7 mouse cellular contexts compared by ENCODE assay signal in the genomic region with DNA sequence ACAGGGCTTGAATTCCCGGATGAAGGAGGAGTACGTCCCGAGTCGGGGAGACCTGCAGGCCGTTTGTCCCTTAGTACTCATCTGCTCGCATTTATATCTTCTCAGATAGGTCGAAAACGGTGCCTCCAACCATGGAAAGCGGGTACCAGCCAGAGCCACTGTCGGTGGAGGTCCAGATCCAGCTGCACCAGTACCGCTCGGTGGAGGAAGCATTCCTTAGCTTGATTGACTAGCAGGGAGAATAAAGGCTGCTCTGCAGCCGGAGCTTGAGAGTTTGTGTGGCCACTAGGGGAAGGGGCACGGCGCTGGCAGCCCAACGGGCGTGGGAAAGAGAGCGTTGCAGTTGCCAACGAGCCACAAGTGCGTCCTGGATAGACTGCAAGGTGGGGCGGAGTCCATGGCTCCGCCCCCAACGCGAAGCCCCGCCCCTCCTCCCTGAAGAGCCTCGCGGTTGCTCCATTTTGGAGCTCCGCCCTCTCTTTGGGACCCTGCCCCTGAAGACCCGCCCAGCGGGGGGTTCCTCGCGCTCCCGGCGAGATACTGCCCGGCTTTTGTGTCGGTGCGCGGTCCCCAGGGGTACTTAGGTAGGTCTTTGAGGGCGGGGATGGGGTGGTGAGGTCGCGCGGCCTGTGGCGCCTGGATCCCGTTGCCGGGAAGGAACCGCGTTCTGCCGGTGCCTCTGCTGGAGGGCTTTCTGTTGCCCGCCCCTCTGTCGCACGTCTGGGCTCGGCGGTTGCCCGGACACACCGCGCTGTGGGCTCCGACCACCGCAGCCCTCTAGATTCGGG. TPM values are rescaled to one million over a fixed set of nuclear protein-coding genes. Genes with fewer than 3 reads are reported as not detected.
DNase-seq lines count a peak whose midpoint lies in the region; ATAC-seq and TF ChIP-seq lines count a peak whose summit lies in the region.

No protein-coding gene starts in this region.

- WGBS in intestine, embryonic 16.5 days = under 1% methylated on average over 59 of the region's 59 CpGs
- 2% methylated on average over 59 of the region's 59 CpGs for WGBS in limb, embryonic 11.5 days
- WGBS in midbrain, embryonic 14.5 days = under 1% methylated on average over 59 of the region's 59 CpGs
- 2% methylated on average over 59 of the region's 59 CpGs for WGBS in spleen, adult 2 months

- no peak for TF ChIP-seq CTCF in spleen, adult 2 months (IDR thresholded peaks at IDR 0.05; ENCODE audit: extremely low read depth, insufficient read depth, insufficient read length, insufficient replicate concordance)

- ATAC-seq in intestine, embryonic 16.5 days = peak; percentile 94
- peak; percentile 88 for ATAC-seq in limb, embryonic 11.5 days (ENCODE audit: insufficient number of reproducible peaks, low FRiP score, low TSS enrichment, low read depth)
- ATAC-seq in midbrain, embryonic 14.5 days (ENCODE audit: low FRiP score, low TSS enrichment) = peak; percentile 90

- TF ChIP-seq POLR2A in spleen, adult 2 months (IDR thresholded peaks at IDR 0.05; ENCODE audit: low read depth, low read length) = no peak

- H3K4me2 ChIP-seq in intestine, embryonic 16.5 days (ENCODE audit: low read depth, low read length) = peak overlapping the region; percentile 95
- peak overlapping the region; percentile 84 for H3K4me2 ChIP-seq in limb, embryonic 11.5 days (ENCODE audit: low read depth, severe bottlenecking)
- H3K4me2 ChIP-seq in midbrain, embryonic 14.5 days (ENCODE audit: low read length) = peak overlapping the region; percentile 73

- peak overlapping the region; percentile 65 for H3K4me3 ChIP-seq in intestine, embryonic 16.5 days (ENCODE audit: low read length)
- H3K4me3 ChIP-seq in limb, embryonic 11.5 days (ENCODE audit: low read depth, low read length) = peak overlapping the region; percentile 57
- peak overlapping the region; percentile 61 for H3K4me3 ChIP-seq in midbrain, embryonic 14.5 days (replicated peaks; ENCODE audit: low read depth, low read length)
- peak overlapping the region; percentile 47; the same call in 1 of the 2 replicates for H3K4me3 ChIP-seq in spleen, adult 2 months (ENCODE audit: extremely low read depth, insufficient read depth, insufficient read length)

- intact Hi-C loops in gastrocnemius, postnatal 36 days (cut with DNase I) = no loop called here

- peak overlapping the region; percentile 61 for H3K9ac ChIP-seq in intestine, embryonic 16.5 days (ENCODE audit: low read depth, low read length)
- H3K9ac ChIP-seq in limb, embryonic 11.5 days (ENCODE audit: low read length) = peak overlapping the region; percentile 54; the same call in 1 of the 2 replicates
- H3K9ac ChIP-seq in midbrain, embryonic 14.5 days (replicated peaks; ENCODE audit: low read length) = peak overlapping the region; percentile 65

- no peak overlapping the region for H3K27ac ChIP-seq in intestine, embryonic 16.5 days (ENCODE audit: low read length)
- no peak overlapping the region for H3K27ac ChIP-seq in limb, embryonic 11.5 days (replicated peaks; ENCODE audit: low read depth, low read length)
- 0 out of 2 replicates have a peak overlapping the region, but pooled peaks have one; percentile 26 for H3K27ac ChIP-seq in midbrain, embryonic 14.5 days (replicated peaks; ENCODE audit: low read depth, low read length)
- H3K27ac ChIP-seq in spleen, adult 2 months (ENCODE audit: insufficient read depth, low read length) = no peak overlapping the region

- H3K4me1 ChIP-seq in intestine, embryonic 16.5 days (ENCODE audit: control insufficient read depth, insufficient read depth, low read length) = peaks cover 13% of the 10 kb centered on the region
- no peaks in the 10 kb centered on the region for H3K4me1 ChIP-seq in limb, embryonic 11.5 days (ENCODE audit: control insufficient read depth, insufficient read depth, low read length)
- H3K4me1 ChIP-seq in midbrain, embryonic 14.5 days (ENCODE audit: control insufficient read depth, insufficient read depth, low read length) = 0 out of 2 replicates have a peak, but pooled peaks cover 3% of the 10 kb centered on the region
- H3K4me1 ChIP-seq in spleen, adult 2 months (ENCODE audit: control insufficient read depth, insufficient read depth, insufficient read length) = peaks cover 6% of the 10 kb centered on the region; the same call in 1 of the 2 replicates

- peak; percentile 89 for DNase-seq in adrenal gland, postnatal 14 days
- DNase-seq in embryo, embryonic 11.5 days (ENCODE audit: low read depth, low spot score) = peak; percentile 88
- DNase-seq in gastrocnemius, postnatal 36 days = peak; percentile 55 to 68
- peak; percentile 93 for DNase-seq in limb, embryonic 11.5 days (ENCODE audit: low spot score)
- DNase-seq in midbrain, embryonic 14.5 days = peak; percentile 95
- DNase-seq in spleen, adult 2 months (ENCODE audit: low read depth in 1 of 2, low spot score in 2 of 2) = peak; percentile 32 to 46

- H3K27me3 ChIP-seq in intestine, embryonic 16.5 days (replicated peaks; ENCODE audit: control insufficient read depth, insufficient read depth, low read length) = peaks cover 24% of the 10 kb centered on the region
- H3K27me3 ChIP-seq in limb, embryonic 11.5 days (ENCODE audit: control insufficient read depth, insufficient read depth, low read length) = no peaks in the 10 kb centered on the region
- H3K27me3 ChIP-seq in midbrain, embryonic 14.5 days (ENCODE audit: control insufficient read depth, insufficient read depth, low read length) = no peaks in the 10 kb centered on the region
- H3K27me3 ChIP-seq in spleen, adult 2 months (ENCODE audit: control insufficient read depth, insufficient read depth, low read length) = peaks cover 6% of the 10 kb centered on the region

- no peaks in the 10 kb centered on the region for H3K9me3 ChIP-seq in intestine, embryonic 16.5 days (ENCODE audit: control insufficient read depth, low read length)
- no peaks in the 10 kb centered on the region for H3K9me3 ChIP-seq in limb, embryonic 11.5 days (ENCODE audit: control insufficient read depth, low read length)
- no peaks in the 10 kb centered on the region for H3K9me3 ChIP-seq in midbrain, embryonic 14.5 days (ENCODE audit: control insufficient read depth, low read length)

- H3K36me3 ChIP-seq in intestine, embryonic 16.5 days (ENCODE audit: control insufficient read depth, insufficient read depth, low read length) = no peaks in the 10 kb centered on the region
- no peaks in the 10 kb centered on the region for H3K36me3 ChIP-seq in limb, embryonic 11.5 days (ENCODE audit: control insufficient read depth, insufficient read depth, low read length)
- H3K36me3 ChIP-seq in midbrain, embryonic 14.5 days (ENCODE audit: control insufficient read depth, insufficient read depth, low read length) = peaks cover 21% of the 10 kb centered on the region
- H3K36me3 ChIP-seq in spleen, adult 2 months (ENCODE audit: control insufficient read depth, insufficient read depth, low read length) = no peaks in the 10 kb centered on the region; the same call in 1 of the 2 replicates

RNA-seq across cellular contexts. Expression of gene B3gnt4, which starts 2.1 kb away (rescaled TPM):
- 0.41 TPM in 1 of 2 replicates, not detected in the other for total RNA-seq in adrenal gland, postnatal 14 days (2021)
- not detected for total RNA-seq in gastrocnemius, postnatal 36 days (2021)
- polyA plus RNA-seq in intestine, embryonic 16.5 days (2015; fragmentation: Nextera tagmentation; extraction: Ambion mirVana) = 0.13 and 0.49 TPM in 2 replicates
- 0.23 and 0.60 TPM in 2 replicates for polyA plus RNA-seq in limb, embryonic 11.5 days (2014; fragmentation: Nextera tagmentation; extraction: Ambion mirVana)
- polyA plus RNA-seq in midbrain, embryonic 14.5 days (2014; fragmentation: Nextera tagmentation; extraction: Ambion mirVana) = 1.2 and 1.4 TPM in 2 replicates
- polyA plus RNA-seq in spleen, adult 2 months (2012; rRNA removed) = 0.05 TPM in 1 of 2 replicates, not detected in the other

RNA-seq across cellular contexts. Expression of gene Diablo, which starts 15.8 kb away (rescaled TPM):
- total RNA-seq in adrenal gland, postnatal 14 days (2021) = 63.9 and 68.2 TPM in 2 replicates
- total RNA-seq in gastrocnemius, postnatal 36 days (2021) = 10 to 100 TPM; 36.1 to 39.0 TPM
- 87.7 and 89.7 TPM in 2 replicates for polyA plus RNA-seq in intestine, embryonic 16.5 days (2015; fragmentation: Nextera tagmentation; extraction: Ambion mirVana)
- 120 and 124 TPM in 2 replicates for polyA plus RNA-seq in limb, embryonic 11.5 days (2014; fragmentation: Nextera tagmentation; extraction: Ambion mirVana)
- 101 and 120 TPM in 2 replicates for polyA plus RNA-seq in midbrain, embryonic 14.5 days (2014; fragmentation: Nextera tagmentation; extraction: Ambion mirVana)
- polyA plus RNA-seq in spleen, adult 2 months (2012; rRNA removed) = 37.6 and 39.1 TPM in 2 replicates

RNA-seq across cellular contexts. Expression of gene Gm49027, which starts 17.2 kb away (rescaled TPM):
- total RNA-seq in adrenal gland, postnatal 14 days (2021) = 10.0 and 10.7 TPM in 2 replicates
- total RNA-seq in gastrocnemius, postnatal 36 days (2021) = not detected
- polyA plus RNA-seq in intestine, embryonic 16.5 days (2015; fragmentation: Nextera tagmentation; extraction: Ambion mirVana) = 10.0 and 11.2 TPM in 2 replicates
- polyA plus RNA-seq in limb, embryonic 11.5 days (2014; fragmentation: Nextera tagmentation; extraction: Ambion mirVana) = 0.14 and 0.55 TPM in 2 replicates
- 1.1 and 1.3 TPM in 2 replicates for polyA plus RNA-seq in midbrain, embryonic 14.5 days (2014; fragmentation: Nextera tagmentation; extraction: Ambion mirVana)
- polyA plus RNA-seq in spleen, adult 2 months (2012; rRNA removed) = 2.4 and 2.9 TPM in 2 replicates

RNA-seq across cellular contexts. Expression of gene Il31, which starts 18.8 kb away (rescaled TPM):
- not detected in 2 replicates for total RNA-seq in adrenal gland, postnatal 14 days (2021)
- total RNA-seq in gastrocnemius, postnatal 36 days (2021) = not detected
- not detected in 2 replicates for polyA plus RNA-seq in intestine, embryonic 16.5 days (2015; fragmentation: Nextera tagmentation; extraction: Ambion mirVana)
- not detected in 2 replicates for polyA plus RNA-seq in limb, embryonic 11.5 days (2014; fragmentation: Nextera tagmentation; extraction: Ambion mirVana)
- polyA plus RNA-seq in midbrain, embryonic 14.5 days (2014; fragmentation: Nextera tagmentation; extraction: Ambion mirVana) = not detected in 2 replicates
- polyA plus RNA-seq in spleen, adult 2 months (2012; rRNA removed) = not detected in 2 replicates

RNA-seq across cellular contexts. Expression of gene Lrrc43, which starts 19.0 kb away (rescaled TPM):
- total RNA-seq in adrenal gland, postnatal 14 days (2021) = not detected in 2 replicates
- not detected for total RNA-seq in gastrocnemius, postnatal 36 days (2021)
- not detected in 2 replicates for polyA plus RNA-seq in intestine, embryonic 16.5 days (2015; fragmentation: Nextera tagmentation; extraction: Ambion mirVana)
- not detected in 2 replicates for polyA plus RNA-seq in limb, embryonic 11.5 days (2014; fragmentation: Nextera tagmentation; extraction: Ambion mirVana)
- polyA plus RNA-seq in midbrain, embryonic 14.5 days (2014; fragmentation: Nextera tagmentation; extraction: Ambion mirVana) = 0.20 and 0.41 TPM in 2 replicates
- polyA plus RNA-seq in spleen, adult 2 months (2012; rRNA removed) = not detected in 2 replicates

Comparison
In these comparisons a context has a peak if more than half of its experiments do, and no peak if none do; other contexts are left out.
1. DNase-seq: peak in every context shown above with its lines; median percentile 95 in midbrain, embryonic 14.5 days; 93 in limb, embryonic 11.5 days; 89 in adrenal gland, postnatal 14 days; 88 in embryo, embryonic 11.5 days; 62 in gastrocnemius, postnatal 36 days; 39 in spleen, adult 2 months.